Mouse (Mus musculus): ENCODE results near the gene Srl. TPM values are rescaled to one million over a fixed set of nuclear protein-coding genes. Genes with fewer than 3 reads are reported as not detected.

Gene Srl
- total and polyA plus RNA-seq, 2 experiments from 2014 or later, result 10.6 to 28.3 TPM

DNA sequence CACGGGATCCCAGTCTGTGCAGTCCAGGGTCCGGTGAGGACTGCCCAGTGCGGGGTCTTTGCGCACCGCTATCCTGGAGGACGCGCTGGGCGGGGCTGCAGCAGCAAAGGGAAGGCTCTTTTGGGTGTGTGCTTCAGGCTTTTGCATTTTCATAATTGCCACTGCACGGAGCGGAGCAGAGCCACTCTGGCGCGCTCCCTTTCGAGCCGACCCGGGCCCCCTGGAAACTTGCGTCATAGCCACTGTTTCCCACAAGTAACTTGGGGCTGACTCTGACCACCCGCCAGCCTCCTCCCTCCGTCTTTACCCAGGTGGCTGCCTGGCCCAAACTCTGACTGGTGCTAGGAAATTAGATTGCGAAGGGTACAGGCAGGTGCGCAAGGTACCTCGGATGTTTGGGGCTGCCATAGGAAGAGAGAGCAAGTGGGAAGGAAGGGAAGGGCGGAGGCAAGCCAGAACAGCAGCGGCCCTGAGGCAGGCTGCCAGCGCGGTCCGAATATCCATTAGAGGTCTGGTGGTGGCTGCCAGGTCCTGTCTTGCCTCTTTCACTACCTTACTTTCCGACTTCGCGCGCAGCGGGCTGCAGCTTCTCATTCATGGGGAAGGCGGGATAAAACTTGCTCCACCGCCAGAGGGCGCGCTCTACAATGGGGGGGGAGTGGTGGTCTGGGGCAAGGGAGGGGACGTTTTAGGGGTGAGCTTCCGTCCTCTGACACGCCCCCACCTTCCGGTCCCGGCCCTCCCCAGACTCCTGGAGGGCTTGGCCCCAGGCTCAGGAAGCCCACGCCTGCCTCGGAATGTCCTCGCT, 18.7 kb upstream of the Srl start:
- Histone ChIP-seq H3K36me3 (ENCODE audit: insufficient read depth, low read length) (no peaks in the 10 kb centered on the region), H3K27ac (peak overlapping the region; percentile 94), H3K9me3 (ENCODE audit: low read length) (no peaks in the 10 kb centered on the region), H3K4me1 (ENCODE audit: insufficient read depth, low read length) (peaks cover 15% of the 10 kb centered on the region), H3K4me2 (ENCODE audit: low read depth, low read length) (peak overlapping the region; percentile 94), H3K9ac (replicated peaks; ENCODE audit: low read length) (peak overlapping the region; percentile 71), H3K4me3 (ENCODE audit: low read length) (peak overlapping the region; percentile 81), H3K27me3 (ENCODE audit: insufficient read depth, low read length) (no peaks in the 10 kb centered on the region)
- WGBS, result under 1% methylated on average over 43 of the region's 43 CpGs
- peak; percentile 78 for TF ChIP-seq CTCF (IDR thresholded peaks at IDR 0.05; ENCODE audit: low read depth)
- ATAC-seq (peak; percentile 2; the same call in 1 of the 2 replicates), DNase-seq (ENCODE audit: low spot score) (peak; percentile 68)

DNA sequence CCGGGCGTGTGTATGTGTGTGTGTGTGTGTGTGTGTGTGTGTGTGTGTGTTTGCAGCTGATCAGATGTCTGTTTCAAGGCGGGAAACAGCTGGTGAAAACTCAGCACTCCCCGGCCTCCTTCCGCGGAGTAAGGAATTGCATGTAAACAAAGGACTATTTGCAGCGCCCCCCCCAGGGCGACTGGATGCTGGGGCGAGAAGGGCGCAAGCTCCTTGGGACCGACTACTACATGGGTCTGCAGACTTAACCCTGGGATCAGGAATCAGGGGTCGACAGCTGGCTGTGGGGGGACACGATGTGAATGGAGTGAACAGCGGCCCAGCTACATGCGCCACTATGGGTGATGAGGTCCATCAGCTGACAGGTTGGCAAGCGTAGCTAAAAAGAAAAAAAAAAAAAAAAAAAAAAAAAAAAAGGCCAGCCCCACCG, 18.1 kb upstream of the Srl start, which contains the start of gene Tfap4:
TSS of gene Tfap4 (minus strand) at position 140 of the 430 bp plus-strand sequence.
- peak; percentile 56 for TF ChIP-seq CTCF (IDR thresholded peaks at IDR 0.05; ENCODE audit: low read depth)
- Histone ChIP-seq H3K9ac (replicated peaks; ENCODE audit: low read length) (peak within 1 kb of the TSS; percentile 71), H3K4me2 (ENCODE audit: low read depth, low read length) (peak within 1 kb of the TSS; percentile 94), H3K9me3 (ENCODE audit: low read length) (no peaks in the 10 kb centered on the region), H3K27ac (peak within 1 kb of the TSS; percentile 94), H3K36me3 (ENCODE audit: insufficient read depth, low read length) (no peaks in the 10 kb centered on the region), H3K4me1 (ENCODE audit: insufficient read depth, low read length) (peaks cover 15% of the 10 kb centered on the region), H3K27me3 (ENCODE audit: insufficient read depth, low read length) (no peaks in the 10 kb centered on the region), H3K4me3 (ENCODE audit: low read length) (peak within 1 kb of the TSS; percentile 81)
- ATAC-seq (peak; percentile 54), DNase-seq (ENCODE audit: low spot score) (peak; percentile 93)
- WGBS, result under 1% methylated on average over 16 of the region's 17 CpGs

DNA sequence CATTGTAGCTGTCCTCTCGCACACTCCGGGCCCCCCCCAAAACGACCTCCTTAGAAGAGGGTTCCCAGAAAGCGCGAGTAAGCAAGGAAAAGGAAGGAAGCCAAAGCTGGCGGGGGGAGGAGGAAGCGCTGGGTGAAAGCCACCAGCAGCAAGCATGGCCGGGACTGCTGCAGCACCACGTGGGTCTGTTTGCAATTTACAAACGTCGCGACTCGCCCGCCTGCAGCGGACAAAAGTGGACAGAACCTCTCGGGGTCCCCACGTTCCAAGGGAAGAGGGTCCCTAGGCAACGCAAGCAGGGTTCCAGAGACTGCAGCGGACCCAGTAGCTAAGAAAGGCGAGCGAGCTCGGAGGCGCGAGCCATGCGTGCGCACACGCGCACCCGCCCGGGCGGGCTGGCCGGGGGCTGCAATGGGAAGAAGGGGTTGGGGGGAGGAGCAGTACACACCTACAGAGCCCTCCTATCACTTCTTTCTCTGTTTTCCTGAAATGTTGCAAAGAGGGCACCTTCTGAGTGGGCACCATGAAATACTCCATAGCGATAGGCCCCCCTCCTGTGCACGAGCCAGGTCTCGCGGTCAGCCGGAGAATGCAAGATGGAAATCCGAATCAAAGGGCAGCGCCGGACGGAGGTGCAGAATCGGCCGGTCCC, 17.5 kb upstream of the Srl start:
- peak overlapping the region; percentile 94 for H3K27ac ChIP-seq
- no peaks in the 10 kb centered on the region for H3K27me3 ChIP-seq (ENCODE audit: insufficient read depth, low read length)
- WGBS, result 0% methylated on average over 43 of the region's 43 CpGs
- H3K4me3 ChIP-seq (ENCODE audit: low read length), result peak overlapping the region; percentile 81
- peak overlapping the region; percentile 94 for H3K4me2 ChIP-seq (ENCODE audit: low read depth, low read length)
- peak; percentile 58 for ATAC-seq
- no peaks in the 10 kb centered on the region for H3K9me3 ChIP-seq (ENCODE audit: low read length)
- no peak for TF ChIP-seq CTCF (IDR thresholded peaks at IDR 0.05; ENCODE audit: low read depth)
- DNase-seq (ENCODE audit: low spot score), result peak; percentile 76
- H3K36me3 ChIP-seq (ENCODE audit: insufficient read depth, low read length), result no peaks in the 10 kb centered on the region
- peak overlapping the region; percentile 71 for H3K9ac ChIP-seq (replicated peaks; ENCODE audit: low read length)
- H3K4me1 ChIP-seq (ENCODE audit: insufficient read depth, low read length), result peaks cover 15% of the 10 kb centered on the region

DNA sequence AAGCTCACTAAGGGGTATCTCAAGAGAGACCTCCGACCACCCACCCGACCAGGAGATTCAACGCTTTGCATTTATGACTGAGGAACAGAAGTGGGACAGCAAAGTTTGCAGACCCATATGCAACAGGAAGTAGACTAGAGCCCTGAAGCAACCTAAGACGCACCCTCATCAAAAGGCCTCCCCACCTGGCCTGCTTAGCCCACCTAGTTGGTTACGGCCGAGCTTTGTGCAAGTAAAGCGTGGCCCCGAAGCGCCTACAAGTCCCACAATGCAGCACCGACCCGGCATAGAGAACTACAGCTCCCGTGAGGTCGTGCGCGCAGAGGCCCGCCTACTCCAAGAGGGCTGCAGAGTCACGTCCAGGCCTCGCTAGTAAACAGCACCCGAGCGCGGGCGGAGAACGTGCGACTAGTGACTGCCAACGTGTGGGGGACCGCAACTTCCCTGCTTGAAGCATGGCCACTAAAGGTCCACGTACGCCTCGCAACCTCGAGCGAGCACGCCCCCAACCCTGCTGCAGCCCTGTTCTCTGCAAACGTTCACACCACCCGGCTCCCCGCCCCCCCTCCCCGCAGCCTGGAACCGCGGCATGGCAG, 16.9 kb upstream of the Srl start:
- under 1% methylated on average over 38 of the region's 38 CpGs for WGBS
- Histone ChIP-seq H3K27me3 (ENCODE audit: insufficient read depth, low read length) (no peaks in the 10 kb centered on the region), H3K4me1 (ENCODE audit: insufficient read depth, low read length) (peaks cover 15% of the 10 kb centered on the region), H3K9ac (replicated peaks; ENCODE audit: low read length) (peak overlapping the region; percentile 71), H3K27ac (peak overlapping the region; percentile 94), H3K36me3 (ENCODE audit: insufficient read depth, low read length) (no peaks in the 10 kb centered on the region), H3K4me2 (ENCODE audit: low read depth, low read length) (peak overlapping the region; percentile 94), H3K4me3 (ENCODE audit: low read length) (peak overlapping the region; percentile 81), H3K9me3 (ENCODE audit: low read length) (no peaks in the 10 kb centered on the region)
- no peak for TF ChIP-seq CTCF (IDR thresholded peaks at IDR 0.05; ENCODE audit: low read depth)
- DNase-seq (ENCODE audit: low spot score), result peak; percentile 95
- ATAC-seq, result peak; percentile 92

DNA sequence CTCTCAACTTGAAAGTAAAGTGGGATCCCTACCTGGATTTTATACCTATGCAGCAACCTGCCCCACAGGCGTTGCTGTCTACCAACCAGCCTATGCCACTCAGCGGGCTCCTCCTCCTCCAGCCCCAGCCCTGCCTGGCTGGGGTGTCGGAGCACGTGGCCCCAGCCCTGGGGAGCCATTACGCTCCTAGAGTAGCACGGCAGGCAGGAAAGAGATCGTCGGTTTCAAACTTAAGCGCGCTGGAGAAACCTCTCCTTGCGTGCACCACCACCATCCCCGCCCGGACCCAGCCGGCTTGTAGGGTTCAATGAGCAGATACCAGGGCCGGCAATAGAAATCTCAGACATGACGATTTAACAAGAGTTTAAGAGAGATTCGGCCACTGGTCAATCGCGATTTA, 16.3 kb upstream of the Srl start:
- under 1% methylated on average over 19 of the region's 19 CpGs for WGBS
- DNase-seq (ENCODE audit: low spot score) (peak; percentile 79), ATAC-seq (peak; percentile 22)
- H3K36me3 ChIP-seq (ENCODE audit: insufficient read depth, low read length), result no peaks in the 10 kb centered on the region
- H3K9ac ChIP-seq (replicated peaks; ENCODE audit: low read length), result peak overlapping the region; percentile 71
- H3K9me3 ChIP-seq (ENCODE audit: low read length), result no peaks in the 10 kb centered on the region
- peaks cover 15% of the 10 kb centered on the region for H3K4me1 ChIP-seq (ENCODE audit: insufficient read depth, low read length)
- peak overlapping the region; percentile 94 for H3K27ac ChIP-seq
- no peak for TF ChIP-seq CTCF (IDR thresholded peaks at IDR 0.05; ENCODE audit: low read depth)
- no peaks in the 10 kb centered on the region for H3K27me3 ChIP-seq (ENCODE audit: insufficient read depth, low read length)
- H3K4me3 ChIP-seq (ENCODE audit: low read length), result peak overlapping the region; percentile 81
- H3K4me2 ChIP-seq (ENCODE audit: low read depth, low read length), result peak overlapping the region; percentile 94

DNA sequence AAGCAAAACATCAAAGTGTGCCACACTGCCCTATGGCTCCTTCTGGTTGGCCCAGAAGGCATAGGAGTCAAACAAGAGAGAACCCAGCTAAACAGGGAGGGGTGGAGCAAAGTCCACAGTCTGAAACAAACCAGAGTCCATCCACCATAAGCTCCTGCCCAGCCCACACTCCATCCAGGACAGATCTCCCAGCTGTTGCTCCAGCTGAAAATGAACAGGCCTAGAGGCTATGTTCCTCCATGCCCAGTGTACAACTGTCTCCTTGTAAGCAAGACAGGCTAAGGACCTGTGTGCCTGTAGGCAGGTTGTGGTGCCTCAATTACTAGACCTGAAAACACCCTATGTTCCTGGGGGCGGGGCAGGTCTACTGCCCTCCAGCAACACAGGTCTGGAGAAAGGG, 15.5 kb upstream of the Srl start:
- H3K27me3 ChIP-seq (ENCODE audit: insufficient read depth, low read length), result no peaks in the 10 kb centered on the region
- no peak overlapping the region for H3K4me3 ChIP-seq (ENCODE audit: low read length)
- ATAC-seq, result no peak
- no peak overlapping the region for H3K27ac ChIP-seq
- H3K9ac ChIP-seq (replicated peaks; ENCODE audit: low read length), result no peak overlapping the region
- WGBS, result 100% methylated on average over 1 of the region's 1 CpGs
- H3K9me3 ChIP-seq (ENCODE audit: low read length), result no peaks in the 10 kb centered on the region
- no peak for TF ChIP-seq CTCF (IDR thresholded peaks at IDR 0.05; ENCODE audit: low read depth)
- peak overlapping the region; percentile 94 for H3K4me2 ChIP-seq (ENCODE audit: low read depth, low read length)
- no peak for DNase-seq (ENCODE audit: low spot score)
- no peaks in the 10 kb centered on the region for H3K36me3 ChIP-seq (ENCODE audit: insufficient read depth, low read length)
- peaks cover 15% of the 10 kb centered on the region for H3K4me1 ChIP-seq (ENCODE audit: insufficient read depth, low read length)

Data from hindbrain, postnatal 0 days (tissue).